Mouse (Mus musculus): ENCODE data around the gene Phactr3. TPM values are rescaled to one million over a fixed set of nuclear protein-coding genes. Genes with fewer than 3 reads are reported as not detected.
A peak's percentile ranks its signal among the peaks of the same experiment; 100 is the strongest.

Gene Phactr3
- total and polyA plus RNA-seq, 2 experiments from 2014 or later, result 97.8 to 152 TPM

- no peak for ATAC-seq
- 26% methylated on average over 19 of the region's 19 CpGs for WGBS
- no peaks in the 10 kb centered on the region for H3K4me1 ChIP-seq (ENCODE audit: insufficient read depth)
These were observed 983 bp downstream of the Phactr3 start for GRCm38 (mm10) chr2:178119561-178120355.

GRCm38 (mm10) chr2:178120356-178120645 lies 1.5 kb downstream of the Phactr3 start:
- Histone ChIP-seq H3K36me3 (ENCODE audit: insufficient read depth) (no peaks in the 10 kb centered on the region), H3K4me1 (ENCODE audit: insufficient read depth) (no peaks in the 10 kb centered on the region), H3K4me3 (ENCODE audit: low read depth, low read length) (no peak overlapping the region), H3K9ac (no peak overlapping the region), H3K27me3 (ENCODE audit: insufficient read depth, low read length) (peaks cover 6% of the 10 kb centered on the region; the same call in 1 of the 2 replicates), H3K27ac (ENCODE audit: low read depth, low read length) (no peak overlapping the region), H3K4me2 (ENCODE audit: low read depth) (no peak overlapping the region), H3K9me3 (ENCODE audit: low read length) (no peaks in the 10 kb centered on the region)
- DNase-seq (no peak), ATAC-seq (no peak)
- TF ChIP-seq CTCF (IDR thresholded peaks at IDR 0.05; ENCODE audit: low read depth), result no peak

More at GRCm38 (mm10) chr2:178119561-178120355, 983 bp downstream of the Phactr3 start:
- DNase-seq, result no peak
- Histone ChIP-seq H3K9me3 (ENCODE audit: low read length) (no peaks in the 10 kb centered on the region), H3K9ac (0 out of 2 replicates have a peak overlapping the region, but pooled peaks have one; percentile 56), H3K36me3 (ENCODE audit: insufficient read depth) (no peaks in the 10 kb centered on the region), H3K4me2 (ENCODE audit: low read depth) (peak overlapping the region; percentile 97), H3K4me3 (ENCODE audit: low read depth, low read length) (peak overlapping the region; percentile 40), H3K27me3 (ENCODE audit: insufficient read depth, low read length) (peaks cover 6% of the 10 kb centered on the region; the same call in 1 of the 2 replicates), H3K27ac (ENCODE audit: low read depth, low read length) (no peak overlapping the region)
- TF ChIP-seq CTCF (IDR thresholded peaks at IDR 0.05; ENCODE audit: low read depth), result no peak

DNA sequence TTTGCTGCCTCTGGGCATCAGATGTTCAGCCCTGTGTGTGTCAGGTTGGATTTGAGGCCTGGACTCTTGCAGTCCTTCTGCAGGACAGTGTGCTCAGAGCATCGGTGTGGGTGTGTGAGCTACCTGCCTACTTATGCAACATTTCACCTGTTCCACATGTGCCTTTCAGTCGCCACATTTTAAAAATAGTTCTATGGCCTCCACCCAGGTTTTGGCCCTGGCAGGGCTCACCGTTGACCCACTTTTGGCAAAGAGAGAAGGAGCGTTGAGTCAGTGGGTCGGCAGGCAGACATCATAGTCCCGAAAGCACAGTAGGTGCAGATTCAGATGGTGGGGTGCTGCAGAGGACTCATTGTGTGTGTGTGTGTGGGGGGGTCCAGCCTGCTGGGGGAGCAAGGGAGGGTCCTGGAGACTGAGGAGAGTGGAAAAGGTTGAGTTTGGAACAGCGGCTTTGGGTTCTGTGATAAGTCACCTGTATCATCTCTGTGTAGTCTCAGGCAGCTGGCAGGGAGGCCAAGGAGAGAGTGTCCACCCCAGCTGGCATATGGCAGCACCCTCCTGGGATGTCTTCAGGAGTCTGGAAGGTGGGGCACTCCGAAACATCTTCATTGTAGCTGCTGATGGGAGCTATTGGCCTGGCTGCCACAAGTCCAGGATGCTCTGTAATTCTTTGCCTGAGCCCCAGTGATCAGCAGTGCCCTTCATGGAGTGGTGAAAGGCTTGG lies 2.0 kb downstream of the Phactr3 start:
- no peaks in the 10 kb centered on the region for H3K4me1 ChIP-seq (ENCODE audit: insufficient read depth)
- no peaks in the 10 kb centered on the region for H3K9me3 ChIP-seq (ENCODE audit: low read length)
- no peak overlapping the region for H3K4me3 ChIP-seq (ENCODE audit: low read depth, low read length)
- no peak overlapping the region for H3K4me2 ChIP-seq (ENCODE audit: low read depth)
- ATAC-seq (no peak), DNase-seq (no peak)
- H3K27ac ChIP-seq (ENCODE audit: low read depth, low read length), result no peak overlapping the region
- H3K27me3 ChIP-seq (ENCODE audit: insufficient read depth, low read length), result peaks cover 6% of the 10 kb centered on the region; the same call in 1 of the 2 replicates
- H3K9ac ChIP-seq, result no peak overlapping the region
- no peak for TF ChIP-seq CTCF (IDR thresholded peaks at IDR 0.05; ENCODE audit: low read depth)
- 93% methylated on average over 8 of the region's 8 CpGs for WGBS
- H3K36me3 ChIP-seq (ENCODE audit: insufficient read depth), result no peaks in the 10 kb centered on the region

- no peak for ATAC-seq
- WGBS, result 40% methylated on average over 2 of the region's 2 CpGs
- TF ChIP-seq CTCF (IDR thresholded peaks at IDR 0.05; ENCODE audit: low read depth), result no peak
These were observed 2.6 kb downstream of the Phactr3 start for GRCm38 (mm10) chr2:178121375-178121688.

DNA sequence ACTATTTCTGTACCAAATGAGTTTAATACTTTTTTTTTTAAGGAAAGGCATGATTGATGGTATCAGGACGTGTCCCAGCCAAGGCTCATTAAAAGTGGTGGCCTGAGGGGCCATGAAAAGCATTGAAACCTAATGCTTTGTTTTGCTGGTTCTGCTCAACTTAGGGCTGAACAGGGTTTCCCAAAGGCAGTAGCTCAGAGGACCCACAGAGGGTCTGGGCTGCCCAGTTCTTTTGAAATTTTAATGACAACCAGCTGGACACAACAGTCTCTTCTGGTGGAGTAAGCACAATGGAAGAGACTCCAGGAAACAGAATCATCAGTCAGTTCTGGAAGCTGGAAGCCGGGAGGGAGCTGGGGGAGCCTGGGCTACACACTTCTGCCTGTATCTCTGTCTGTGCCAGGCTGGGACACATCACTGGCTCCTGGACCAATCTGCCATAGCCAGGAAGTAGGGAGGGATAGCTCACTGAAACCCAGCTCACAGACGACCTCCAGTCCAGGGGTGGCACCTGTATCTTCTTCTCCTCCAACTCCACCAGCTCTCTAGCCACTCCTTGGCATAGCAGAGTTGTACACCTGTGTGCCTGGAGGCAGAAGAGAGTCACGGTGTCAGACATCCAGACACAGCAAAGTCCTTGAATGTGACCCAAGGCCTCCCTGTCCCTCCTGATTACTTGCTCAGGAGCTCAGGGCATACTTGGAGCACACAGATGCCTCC lies 3.3 kb downstream of the Phactr3 start:
- no peak overlapping the region for H3K27ac ChIP-seq (ENCODE audit: low read depth, low read length)
- H3K4me1 ChIP-seq (ENCODE audit: insufficient read depth), result no peaks in the 10 kb centered on the region
- H3K27me3 ChIP-seq (ENCODE audit: insufficient read depth, low read length), result peaks cover 6% of the 10 kb centered on the region; the same call in 1 of the 2 replicates
- H3K9ac ChIP-seq, result no peak overlapping the region
- DNase-seq (no peak), ATAC-seq (no peak)
- 31% methylated on average over 4 of the region's 4 CpGs for WGBS
- TF ChIP-seq CTCF (IDR thresholded peaks at IDR 0.05; ENCODE audit: low read depth), result no peak
- no peak overlapping the region for H3K4me3 ChIP-seq (ENCODE audit: low read depth, low read length)
- no peaks in the 10 kb centered on the region for H3K36me3 ChIP-seq (ENCODE audit: insufficient read depth)
- no peaks in the 10 kb centered on the region for H3K9me3 ChIP-seq (ENCODE audit: low read length)
- H3K4me2 ChIP-seq (ENCODE audit: low read depth), result no peak overlapping the region

More at GRCm38 (mm10) chr2:178121375-178121688, 2.6 kb downstream of the Phactr3 start:
- Histone ChIP-seq H3K9me3 (ENCODE audit: low read length) (no peaks in the 10 kb centered on the region), H3K4me1 (ENCODE audit: insufficient read depth) (no peaks in the 10 kb centered on the region), H3K4me3 (ENCODE audit: low read depth, low read length) (no peak overlapping the region), H3K27me3 (ENCODE audit: insufficient read depth, low read length) (peaks cover 6% of the 10 kb centered on the region; the same call in 1 of the 2 replicates), H3K9ac (no peak overlapping the region), H3K4me2 (ENCODE audit: low read depth) (no peak overlapping the region), H3K27ac (ENCODE audit: low read depth, low read length) (no peak overlapping the region), H3K36me3 (ENCODE audit: insufficient read depth) (no peaks in the 10 kb centered on the region)
- no peak for DNase-seq

DNA sequence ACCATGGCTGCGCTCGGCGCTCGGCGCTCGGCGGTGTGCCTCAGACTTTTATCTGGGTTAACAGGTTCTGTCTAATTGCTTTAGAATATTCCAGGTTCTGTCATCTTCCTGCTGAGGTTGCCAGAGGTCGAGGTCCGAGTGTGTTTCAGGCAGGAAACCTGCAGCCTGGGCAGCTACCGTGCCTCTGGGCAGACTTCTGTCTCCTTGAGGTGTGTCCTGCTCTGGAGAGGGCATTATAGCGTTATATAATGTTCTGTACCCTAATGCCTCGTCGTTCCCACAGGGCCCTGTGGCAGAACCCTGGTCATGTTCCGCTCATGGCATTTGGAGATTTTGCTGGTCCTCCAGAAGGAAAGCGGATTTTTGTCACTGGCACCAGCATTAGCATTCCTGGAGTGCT lies 4.7 kb downstream of the Phactr3 start:
- Histone ChIP-seq H3K36me3 (ENCODE audit: insufficient read depth) (no peaks in the 10 kb centered on the region), H3K4me3 (ENCODE audit: low read depth, low read length) (no peak overlapping the region), H3K27me3 (ENCODE audit: insufficient read depth, low read length) (peaks cover 4% of the 10 kb centered on the region; the same call in 1 of the 2 replicates), H3K9ac (no peak overlapping the region), H3K4me1 (ENCODE audit: insufficient read depth) (no peaks in the 10 kb centered on the region), H3K27ac (ENCODE audit: low read depth, low read length) (no peak overlapping the region), H3K4me2 (ENCODE audit: low read depth) (no peak overlapping the region), H3K9me3 (ENCODE audit: low read length) (no peaks in the 10 kb centered on the region)
- ATAC-seq (no peak), DNase-seq (no peak)
- no peak for TF ChIP-seq CTCF (IDR thresholded peaks at IDR 0.05; ENCODE audit: low read depth)
- WGBS, result 71% methylated on average over 15 of the region's 15 CpGs

All from forebrain, postnatal 0 days (tissue).